Mouse (Mus musculus) heart, postnatal 36 days (tissue): Measurements from ENCODE around the gene Cacna2d4. TPM values are rescaled to one million over a fixed set of nuclear protein-coding genes. Genes with fewer than 3 reads are reported as not detected.

Source experiments
- DNase-seq, 2 experiments: peaks; one replicate each; pipeline ENCODE4 v3.0.0; 2021 to 2022
- intact Hi-C: fragments of 180-260 bp; cut with DNase I; formaldehyde crosslinking; loops from one replicate; pipeline ENCODE4 v1.15.1; 2025
- total RNA-seq, 2 experiments: library from RNA; stranded (reverse); gene quantifications; 2 replicates each; pipeline ENCODE4 v1.2.3; 2021

Cacna2d4 gene
- total RNA-seq, 2 experiments from 2014 or later: not detected

DNA sequence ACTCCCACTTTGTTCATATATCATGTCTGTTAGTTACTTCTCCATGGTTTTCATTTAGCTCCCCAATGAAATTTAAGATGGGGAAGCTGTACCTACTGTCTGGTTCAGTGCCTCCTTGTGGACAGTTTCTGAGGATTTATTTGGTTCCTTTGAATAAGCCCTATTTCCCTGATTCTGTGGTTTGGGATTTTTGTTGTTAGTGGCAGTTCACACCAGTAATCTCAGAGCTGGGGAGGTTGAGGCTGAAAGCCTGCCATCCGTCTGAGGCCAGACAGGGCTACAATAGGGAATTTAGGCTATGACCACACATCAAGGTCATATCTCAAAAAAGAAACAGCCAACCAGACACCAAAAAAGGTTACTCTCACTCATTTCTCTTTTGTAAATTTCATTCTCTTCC lies 142.3 kb downstream of the Cacna2d4 start:
- intact Hi-C loops: no loop called here
- no peak for DNase-seq

GRCm38 (mm10) chr6:119385668-119386067 lies 149.3 kb downstream of the Cacna2d4 start:
- intact Hi-C loops: loop anchor here (2.0 kb wide), 1 partner anchor 45 kb away; no protein-coding TSS in a partner anchor
- DNase-seq: no peak

GRCm38 (mm10) chr6:119386421-119386820 lies 150.1 kb downstream of the Cacna2d4 start:
- DNase-seq: no peak
- intact Hi-C loops: loop anchor here (2.0 kb wide), 1 partner anchor 44 kb away; no protein-coding TSS in a partner anchor

DNA sequence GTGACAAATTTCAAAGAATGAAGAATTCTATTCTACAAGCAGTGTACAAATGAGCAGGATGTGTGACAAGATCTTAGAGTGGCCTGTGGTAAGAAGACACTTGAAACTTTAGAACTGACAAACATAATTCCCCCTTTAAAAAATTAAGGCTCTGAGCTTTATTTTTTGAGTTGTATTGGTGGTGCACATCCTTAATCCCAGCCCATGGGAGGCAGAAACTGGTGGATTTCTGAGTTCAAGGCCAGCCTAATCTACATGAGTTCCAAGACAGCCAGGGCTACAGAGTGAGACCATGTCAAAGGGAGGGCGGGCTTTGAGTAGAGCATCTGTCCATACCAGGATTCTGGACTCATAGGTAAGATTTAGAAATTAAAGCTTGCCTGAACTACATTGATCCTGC lies 150.5 kb downstream of the Cacna2d4 start:
- intact Hi-C loops: loop anchor here (2.0 kb wide), 1 partner anchor 44 kb away; no protein-coding TSS in a partner anchor

GRCm38 (mm10) chr6:119387801-119388649 lies 151.7 kb downstream of the Cacna2d4 start:
- peak; percentile 39 to 53 for DNase-seq
- intact Hi-C loops: loop anchor here (2.0 kb wide), 1 partner anchor 43 kb away; no protein-coding TSS in a partner anchor

More for the DNA sequence above, 150.5 kb downstream of the Cacna2d4 start:
- DNase-seq: no peak

DNA sequence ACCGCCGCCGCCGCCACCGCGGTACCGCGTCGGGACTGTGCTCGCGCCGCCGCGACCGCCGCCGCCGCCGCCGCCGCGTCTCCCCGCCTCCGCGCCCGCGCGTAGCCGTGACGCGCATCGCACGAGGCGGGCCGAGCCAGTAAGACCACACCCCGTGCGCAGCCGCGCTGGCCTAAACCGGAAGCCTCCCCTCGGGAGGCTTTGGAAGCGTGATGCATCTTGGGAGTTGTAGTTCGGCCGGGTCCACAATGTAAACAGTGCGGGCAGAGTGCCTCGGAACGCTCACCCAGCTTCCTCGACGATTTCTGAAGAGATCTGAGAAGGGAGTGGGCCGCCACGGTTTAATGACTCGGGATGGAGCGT lies 152.3 kb downstream of the Cacna2d4 start:
- peak; percentile 93 to 94 for DNase-seq
- intact Hi-C loops: no loop called here

DNA sequence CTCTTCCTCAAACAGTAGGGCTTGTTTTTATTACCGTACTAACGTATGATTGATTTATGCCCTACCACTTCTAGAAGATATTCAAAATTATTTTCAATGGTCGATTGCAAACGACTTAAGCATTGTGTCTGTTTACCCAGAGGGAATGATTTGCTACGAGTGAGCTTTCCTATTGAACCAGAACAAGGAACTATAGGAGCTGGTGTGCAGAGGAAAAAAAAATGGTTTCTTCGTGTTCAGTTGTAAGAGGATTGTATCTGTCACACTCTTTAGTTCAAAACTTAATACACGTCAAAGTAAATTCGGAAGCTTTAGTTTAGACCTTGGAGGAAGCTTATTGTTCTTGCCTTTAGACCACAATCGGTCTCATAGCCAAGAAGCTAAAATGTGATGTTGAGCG lies 152.8 kb downstream of the Cacna2d4 start:
- intact Hi-C loops: no loop called here
- DNase-seq: no peak

- DNase-seq: no peak
- intact Hi-C loops: no loop called here
These were observed 154.4 kb downstream of the Cacna2d4 start for GRCm38 (mm10) chr6:119390728-119391127.

DNA sequence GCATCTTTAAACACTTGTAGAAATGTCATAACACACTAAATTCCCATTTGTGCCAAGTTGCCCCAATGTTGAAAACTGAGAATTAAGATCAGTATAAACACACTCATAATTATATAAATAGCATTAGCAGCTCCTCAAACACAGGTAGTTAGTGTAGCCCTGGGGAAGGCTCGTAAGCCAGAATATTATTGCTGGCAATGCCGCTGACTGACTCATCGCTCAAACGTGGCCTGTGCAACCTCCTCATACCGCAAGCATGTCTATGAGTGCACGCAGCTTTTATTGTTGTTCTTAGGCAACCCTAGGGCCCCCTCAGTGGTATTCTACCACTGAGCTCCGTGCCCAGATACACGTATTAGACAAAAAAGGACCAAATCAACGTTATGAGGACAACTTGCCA lies 156.5 kb downstream of the Cacna2d4 start:
- DNase-seq: no peak
- intact Hi-C loops: no loop called here

- intact Hi-C loops: no loop called here
- DNase-seq: no peak
These were observed 159.3 kb downstream of the Cacna2d4 start for GRCm38 (mm10) chr6:119395421-119396308.

DNA sequence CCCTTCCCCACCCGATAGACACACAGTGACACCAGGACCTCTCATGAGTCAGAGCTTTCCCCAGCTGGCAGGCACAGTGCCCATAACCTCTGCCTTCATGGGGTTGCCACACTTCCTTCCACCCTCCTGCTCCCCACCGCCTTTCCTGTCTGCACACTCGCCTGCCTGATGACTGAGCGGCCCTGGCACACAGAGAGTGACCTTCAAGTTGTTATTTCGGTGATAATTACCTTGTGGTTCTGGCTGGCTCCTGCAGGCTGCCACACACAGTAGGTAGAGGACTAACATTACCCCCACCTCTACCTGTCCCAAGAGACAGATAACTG lies 159.9 kb downstream of the Cacna2d4 start:
- intact Hi-C loops: no loop called here
- peak; percentile 68 to 70 for DNase-seq

DNA sequence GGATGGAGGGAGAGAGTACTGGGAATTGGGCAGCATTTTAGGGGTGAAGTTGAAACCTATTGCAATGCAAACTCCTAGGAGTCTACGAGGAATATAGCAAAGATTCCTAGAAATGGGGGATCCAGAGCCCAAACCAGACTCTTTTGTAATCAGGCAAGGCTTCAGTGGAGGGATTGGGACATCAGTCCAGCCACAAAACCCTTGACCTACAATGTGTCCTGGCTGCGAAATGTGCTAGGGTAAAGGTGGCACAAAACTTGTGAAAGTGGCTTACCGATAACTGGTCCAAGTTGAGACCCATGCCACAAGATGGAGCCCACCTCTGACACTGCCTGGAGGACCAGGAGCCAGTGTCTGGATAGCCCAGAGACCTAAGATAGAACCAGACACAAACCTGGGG lies 163.0 kb downstream of the Cacna2d4 start:
- intact Hi-C loops: no loop called here
- DNase-seq: no peak

DNA sequence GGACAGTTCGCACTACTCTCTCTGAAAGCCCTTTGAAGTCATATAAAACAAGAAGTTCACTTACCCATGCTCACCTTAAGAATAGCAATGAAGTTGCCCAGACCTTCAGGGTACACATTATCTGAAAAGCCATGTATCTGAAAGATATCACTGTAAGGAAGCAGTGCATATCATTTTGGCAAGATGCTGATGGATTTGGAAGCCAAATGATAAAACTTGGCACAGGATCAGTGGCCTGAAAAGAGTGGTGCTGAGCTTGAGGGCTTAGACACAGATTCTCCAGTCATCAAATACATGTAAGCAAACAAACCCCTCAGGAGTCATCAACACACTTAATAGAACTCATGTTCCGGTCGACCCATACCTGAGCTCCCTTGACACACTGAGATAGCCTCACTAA lies 164.3 kb downstream of the Cacna2d4 start:
- intact Hi-C loops: no loop called here
- DNase-seq: no peak

DNA sequence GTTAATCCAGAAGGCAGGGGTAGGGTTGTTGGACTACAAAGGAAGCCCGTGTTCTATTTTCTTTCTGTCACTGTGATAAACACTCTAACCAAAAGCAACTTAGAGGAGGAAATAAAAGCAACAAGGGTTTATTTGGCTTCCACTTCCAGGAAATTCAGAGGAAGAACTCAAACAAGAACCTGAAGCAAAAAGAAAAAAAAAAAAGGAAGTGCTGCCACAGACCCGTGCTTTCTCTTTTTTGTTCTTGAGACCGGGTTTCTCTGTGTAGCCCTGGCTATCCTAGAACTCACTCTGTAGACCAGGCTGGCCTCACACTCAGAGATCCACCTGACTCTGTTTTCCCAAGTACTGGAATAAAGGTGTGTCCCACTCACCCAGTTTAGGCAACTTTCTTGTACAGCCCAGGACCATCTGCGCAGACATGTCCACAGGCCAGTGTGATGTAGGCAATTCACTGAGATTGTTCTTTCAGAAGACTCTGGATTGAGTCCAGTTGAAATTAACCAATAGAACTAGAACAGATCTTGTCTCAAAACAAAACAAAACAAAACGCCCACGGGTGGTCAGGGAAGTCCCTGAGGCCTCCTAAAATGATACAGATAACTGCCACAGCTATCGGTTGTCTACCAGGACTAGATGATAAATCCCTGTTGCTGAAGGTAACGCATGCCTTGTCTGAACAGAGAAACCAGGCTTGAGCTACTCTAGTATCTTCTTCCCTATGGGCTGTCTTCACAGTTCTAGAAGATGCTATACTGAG lies 165.4 kb downstream of the Cacna2d4 start:
- no peak for DNase-seq
- intact Hi-C loops: no loop called here

Other genes starting within 250 kb of the Cacna2d4 start
- gene Dcp1b, start 61.3 kb upstream of the Cacna2d4 start, total RNA-seq: 1 to 10 TPM; 2.8 to 3.2 TPM
- 100 to 1,000 TPM; 199 to 208 TPM for gene Cacna1c, start 40.1 kb upstream of the Cacna2d4 start, total RNA-seq
- gene Lrtm2, start 94.2 kb downstream of the Cacna2d4 start, total RNA-seq: under 1 TPM; 0.08 to 0.25 TPM
- 10 to 100 TPM; 61.9 to 65.0 TPM for gene Adipor2, start 181.2 kb downstream of the Cacna2d4 start, total RNA-seq
- gene Fbxl14, start 243.1 kb downstream of the Cacna2d4 start, total RNA-seq: 10 to 100 TPM; 14.1 to 16.5 TPM